Mouse (Mus musculus): ENCODE data around the gene Ucn2. TPM values are rescaled to one million over a fixed set of nuclear protein-coding genes. Genes with fewer than 3 reads are reported as not detected.
A peak's percentile ranks its signal among the peaks of the same experiment; 100 is the strongest.

Ucn2 gene
- total RNA-seq, 4 experiments from 2014 or later, result 0.27 to 1.2 (median 0.51) TPM; not detected in 1

DNA sequence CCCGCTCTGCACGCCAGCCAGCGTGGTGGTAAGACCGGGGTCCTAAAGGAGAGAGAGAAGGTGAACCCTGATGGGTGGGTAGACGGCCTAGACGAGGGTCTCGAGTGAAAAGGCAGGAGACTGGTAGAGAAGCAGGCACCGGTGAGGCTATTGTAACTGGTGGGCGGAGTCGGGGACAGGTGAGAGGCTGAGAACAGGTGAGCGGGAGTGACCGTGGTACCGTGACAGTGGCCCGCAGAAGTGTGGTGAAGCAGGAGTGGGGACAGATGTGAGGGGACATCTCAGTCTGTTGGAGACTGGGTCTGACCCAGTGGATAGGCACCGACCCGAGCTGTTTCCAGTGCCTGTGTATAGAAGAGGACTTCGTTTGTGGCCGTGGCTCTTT lies 6.3 kb downstream of the Ucn2 start:
- DNase-seq (ENCODE audit: low spot score in 2 of 2), result no peak

GRCm38 (mm10) chr9:108992620-108993361 lies 7.0 kb downstream of the Ucn2 start:
- DNase-seq (ENCODE audit: low spot score in 2 of 2), result no peak

DNA sequence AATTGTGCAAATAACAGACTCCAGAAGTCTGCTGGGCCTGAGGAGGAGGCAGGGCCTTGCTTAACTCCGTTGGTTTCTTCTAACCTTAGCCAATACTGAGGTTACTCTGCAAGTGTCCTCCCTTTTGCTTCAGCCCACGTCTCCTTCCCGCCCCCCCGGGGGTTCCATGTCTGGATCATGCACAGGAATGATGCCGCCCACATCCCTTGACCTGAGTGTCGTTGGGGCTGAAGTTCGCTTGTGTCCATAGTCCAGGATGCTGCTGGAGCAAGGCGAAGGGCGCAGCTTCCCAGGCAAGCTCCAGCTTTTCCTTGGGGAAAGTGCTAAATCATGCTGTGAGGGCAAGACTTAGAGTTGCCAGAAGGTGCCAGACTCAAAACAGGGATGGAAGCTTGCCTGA lies 10.6 kb downstream of the Ucn2 start:
- DNase-seq (ENCODE audit: low spot score in 2 of 2), result no peak

- DNase-seq (ENCODE audit: low spot score in 2 of 2), result no peak
Measured at GRCm38 (mm10) chr9:108998287-108999166, 12.7 kb downstream of the Ucn2 start.

- DNase-seq (ENCODE audit: low spot score in 2 of 2), result no peak
Measured at GRCm38 (mm10) chr9:108999167-108999526, 13.3 kb downstream of the Ucn2 start.

DNA sequence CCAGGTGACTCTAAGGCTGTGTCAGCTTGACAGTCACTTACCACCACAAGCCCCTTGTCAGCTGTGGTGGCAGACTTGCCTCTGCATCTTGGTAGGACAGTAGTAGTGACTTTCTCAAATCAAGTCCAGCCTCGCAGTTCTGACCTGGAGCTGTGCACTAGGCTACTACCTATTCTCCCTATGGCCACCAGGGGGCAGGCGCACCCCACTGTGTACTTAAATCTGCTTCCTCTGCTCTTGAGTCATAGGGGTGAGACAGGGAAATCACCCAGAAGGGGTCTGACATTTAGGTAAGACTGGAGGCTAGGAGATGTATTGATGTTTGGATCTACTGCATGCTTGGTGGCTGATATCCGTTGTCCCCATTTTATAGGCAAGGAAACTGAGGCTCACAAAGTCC lies 14.9 kb downstream of the Ucn2 start:
- peak in 1 of 2 experiments; percentile 55 for DNase-seq (ENCODE audit: low spot score in 2 of 2)

DNA sequence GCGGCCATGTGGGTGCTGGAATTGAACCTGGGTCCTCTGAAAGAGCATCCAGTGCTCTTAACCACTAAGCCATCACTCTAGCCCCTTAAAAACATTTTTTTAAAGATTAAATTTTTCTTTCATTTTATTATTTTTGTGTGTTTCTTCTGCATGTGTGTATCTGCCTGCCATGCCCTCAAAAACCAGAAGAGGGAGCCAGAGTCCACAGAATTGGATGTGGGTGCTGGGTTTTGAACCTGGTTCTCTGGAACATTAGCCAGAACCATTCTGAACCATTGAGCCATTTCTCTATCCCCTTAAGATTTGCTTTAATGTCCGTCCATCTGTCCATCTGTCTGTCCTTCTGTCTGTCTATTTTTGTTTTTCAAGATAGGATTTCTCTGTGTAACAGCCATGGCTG lies 17.4 kb downstream of the Ucn2 start:
- DNase-seq (ENCODE audit: low spot score in 2 of 2), result no peak

DNA sequence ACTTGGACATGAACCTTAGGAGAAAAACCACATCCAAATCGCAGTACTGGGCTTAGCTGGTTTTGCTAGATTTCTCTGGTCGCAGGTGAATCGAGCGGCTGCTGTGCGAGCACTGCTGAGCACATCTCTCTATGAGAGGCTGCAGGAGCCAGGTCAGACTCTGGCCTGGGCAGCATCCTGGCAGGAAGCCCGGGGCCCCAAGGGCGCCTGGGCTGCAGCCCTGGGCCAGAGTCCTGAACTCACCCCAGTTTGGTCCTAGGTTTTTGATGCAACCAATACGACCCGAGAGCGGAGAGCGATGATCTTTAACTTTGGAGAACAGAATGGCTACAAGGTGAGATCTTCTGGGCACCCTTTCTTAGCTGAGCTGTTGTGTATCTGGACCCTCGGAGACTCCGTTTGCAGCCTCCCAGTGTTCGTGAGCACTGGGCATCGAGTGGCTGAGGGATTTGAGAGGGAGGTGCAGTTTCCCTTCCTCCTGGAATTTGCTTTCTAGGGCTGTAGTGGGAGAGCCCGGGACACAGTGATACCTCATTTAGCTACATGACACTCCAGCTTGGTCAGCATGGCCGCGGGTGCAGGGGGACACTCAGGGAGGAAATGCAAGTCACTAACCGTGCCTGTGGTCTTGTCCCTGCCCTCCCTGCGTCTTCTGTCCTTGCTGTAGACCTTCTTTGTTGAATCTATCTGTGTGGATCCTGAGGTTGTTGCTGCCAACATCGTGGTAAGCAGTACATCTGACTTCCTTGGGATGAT lies 21.4 kb downstream of the Ucn2 start:
- no peak for DNase-seq (ENCODE audit: low spot score in 2 of 2)

- no peak for DNase-seq (ENCODE audit: low spot score in 2 of 2)
Measured at GRCm38 (mm10) chr9:109008081-109008480, 22.3 kb downstream of the Ucn2 start.

GRCm38 (mm10) chr9:109008994-109009635 lies 23.3 kb downstream of the Ucn2 start:
- DNase-seq (ENCODE audit: low spot score in 2 of 2), result no peak

GRCm38 (mm10) chr9:109009636-109010315 lies 24.0 kb downstream of the Ucn2 start:
- peak; percentile 82 to 87 for DNase-seq (ENCODE audit: low spot score in 2 of 2)

DNA sequence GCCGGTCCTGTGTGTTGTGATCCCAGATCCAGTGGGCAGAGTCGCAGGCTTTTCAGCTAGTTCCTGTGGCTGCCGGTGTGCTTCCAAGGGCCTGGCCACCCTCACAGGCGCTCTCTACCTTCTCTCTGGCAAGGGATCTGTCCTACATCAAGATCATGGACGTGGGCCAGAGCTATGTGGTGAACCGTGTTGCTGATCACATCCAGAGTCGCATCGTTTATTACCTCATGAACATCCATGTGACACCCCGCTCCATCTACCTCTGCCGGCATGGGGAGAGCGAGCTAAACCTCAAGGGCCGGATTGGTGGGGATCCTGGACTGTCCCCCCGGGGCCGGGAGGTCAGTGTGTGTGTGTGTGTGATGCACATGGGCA lies 24.5 kb downstream of the Ucn2 start:
- peak in 1 of 2 experiments; percentile 36 for DNase-seq (ENCODE audit: low spot score in 2 of 2)

DNA sequence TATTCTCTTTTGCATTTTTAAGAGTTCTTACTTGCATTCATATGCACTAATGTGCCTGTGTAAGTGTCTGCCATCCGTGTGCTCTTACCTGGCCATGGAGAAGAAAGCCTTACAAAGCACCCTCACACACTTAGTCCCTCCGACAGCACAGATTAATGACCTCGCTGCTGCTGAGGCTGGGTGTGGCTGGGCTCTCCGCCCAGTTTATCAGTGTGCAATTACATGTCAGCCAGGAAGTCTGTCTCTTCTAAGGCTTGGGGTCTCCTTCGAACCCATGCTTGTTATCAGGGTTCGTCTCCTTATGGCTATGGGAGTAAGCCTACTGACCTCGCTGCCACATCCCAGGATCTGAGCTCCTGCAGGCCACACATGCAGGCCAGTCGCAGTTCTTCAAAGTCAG lies 29.6 kb downstream of the Ucn2 start:
- DNase-seq (ENCODE audit: low spot score in 2 of 2), result no peak

- DNase-seq (ENCODE audit: low spot score in 2 of 2), result no peak
Measured at GRCm38 (mm10) chr9:109016973-109017604, 31.3 kb downstream of the Ucn2 start.

- no peak for DNase-seq (ENCODE audit: low spot score in 2 of 2)
Measured at GRCm38 (mm10) chr9:109021428-109021827, 35.6 kb downstream of the Ucn2 start.

DNA sequence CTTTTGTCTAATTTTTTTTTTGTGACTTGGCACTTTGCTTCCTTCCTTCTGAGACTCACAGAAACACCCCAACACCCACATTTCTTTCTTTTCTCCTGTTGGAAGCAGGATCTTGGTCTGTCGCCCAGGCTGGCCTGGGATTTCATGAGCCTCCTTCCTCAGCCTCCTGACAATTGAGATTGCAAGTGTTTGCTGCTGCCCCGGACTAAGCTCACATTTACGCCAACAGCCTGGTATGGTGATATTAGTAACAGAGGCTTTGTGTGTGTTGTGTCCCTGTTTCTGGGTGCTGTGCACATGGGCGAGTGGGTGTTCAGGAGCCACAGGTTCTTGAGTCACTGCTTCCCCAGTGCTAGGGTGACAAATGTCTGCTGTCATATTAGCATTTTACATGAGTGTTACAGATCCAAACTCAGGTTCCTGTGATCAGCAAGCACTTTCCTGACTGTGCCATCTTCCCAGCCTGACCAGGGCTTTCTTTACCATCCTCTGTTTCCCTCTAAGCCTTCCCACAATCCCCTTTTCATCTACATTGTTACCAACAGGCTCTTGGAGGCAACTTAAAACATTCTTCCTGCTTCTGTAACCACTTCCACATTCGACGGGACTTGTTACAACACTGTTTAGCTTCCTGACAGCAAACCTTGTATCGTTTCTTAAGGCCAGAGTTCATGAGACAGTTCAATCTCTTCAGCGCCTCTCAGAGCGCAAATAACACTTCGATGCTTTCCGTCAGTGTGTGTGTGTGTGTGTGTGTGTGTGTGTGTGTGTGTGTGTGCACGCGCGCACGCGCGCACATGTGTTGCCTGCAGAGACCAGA lies 37.3 kb downstream of the Ucn2 start:
- no peak for DNase-seq (ENCODE audit: low spot score in 2 of 2)

DNA sequence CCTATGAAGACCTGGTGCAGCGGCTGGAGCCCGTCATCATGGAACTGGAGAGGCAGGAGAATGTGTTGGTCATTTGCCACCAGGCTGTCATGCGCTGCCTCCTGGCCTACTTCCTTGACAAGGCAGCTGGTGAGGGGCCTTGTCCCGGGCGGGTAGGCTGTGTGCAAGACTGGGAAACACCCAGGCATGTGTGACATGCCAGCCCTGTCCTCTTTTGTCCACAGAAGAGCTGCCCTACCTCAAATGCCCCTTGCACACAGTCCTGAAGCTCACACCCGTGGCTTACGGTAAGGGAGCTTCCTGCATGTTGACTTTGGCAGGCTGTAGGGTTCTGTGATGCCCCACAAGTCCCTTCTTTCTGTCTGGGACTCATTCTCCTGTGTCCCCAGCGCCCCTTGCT lies 41.7 kb downstream of the Ucn2 start:
- peak in 1 of 2 experiments; percentile 61 for DNase-seq (ENCODE audit: low spot score in 2 of 2)

GRCm38 (mm10) chr9:109028421-109028820 lies 42.6 kb downstream of the Ucn2 start:
- DNase-seq (ENCODE audit: low spot score in 2 of 2), result no peak

DNA sequence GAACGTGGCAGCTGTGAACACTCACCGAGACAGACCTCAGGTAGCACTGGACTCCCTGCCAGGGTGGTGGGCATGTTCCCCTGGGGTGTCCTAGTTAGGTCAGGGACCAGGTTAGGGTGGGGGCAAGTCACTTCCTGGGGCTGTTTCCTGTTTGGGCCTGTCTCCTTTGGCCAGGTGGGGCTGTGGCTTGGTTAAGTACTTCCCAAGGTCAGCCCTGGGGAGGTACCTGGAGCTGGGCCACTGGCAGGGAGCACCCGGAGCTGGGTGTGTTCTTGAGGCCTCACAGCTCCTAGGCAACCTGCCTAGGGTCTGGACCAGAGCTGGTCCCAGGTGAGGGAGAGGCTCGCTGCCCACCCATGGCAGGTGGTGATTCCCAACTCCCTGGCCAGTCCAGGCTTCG lies 43.1 kb downstream of the Ucn2 start:
- DNase-seq (ENCODE audit: low spot score in 2 of 2), result no peak

DNA sequence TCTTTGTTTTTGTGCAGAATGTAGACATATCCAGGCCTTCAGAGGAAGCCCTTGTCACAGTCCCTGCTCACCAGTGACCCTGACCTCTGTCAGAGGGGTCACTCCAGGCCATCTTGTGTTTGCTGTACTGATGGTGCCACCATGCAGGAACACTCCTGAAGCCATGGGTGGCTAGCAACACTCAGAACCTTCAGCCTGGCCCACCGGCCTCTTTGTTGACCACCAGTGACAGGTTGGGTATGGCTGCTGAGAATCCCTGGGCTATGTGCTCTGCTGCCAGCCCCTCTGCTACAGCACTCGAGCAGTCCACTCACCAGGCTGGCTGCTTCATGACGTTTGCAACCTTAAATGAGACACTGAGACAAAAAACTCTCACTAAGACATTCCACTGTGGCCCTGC lies 44.5 kb downstream of the Ucn2 start:
- no peak for DNase-seq (ENCODE audit: low spot score in 2 of 2)

Data from gastrocnemius, adult 8-10 months (tissue).